Mouse (Mus musculus) hindbrain, embryonic 16.5 days (tissue): ENCODE measurements around the gene Flii. TPM values are rescaled to one million over a fixed set of nuclear protein-coding genes. Genes with fewer than 3 reads are reported as not detected.

Experiments used
- ATAC-seq: fragments of 200-750 bp; cut with Nextera tagmentation; 2 replicates; pipeline ENCODE4 v1.8.0; 2017; ENCODE audit warnings: moderate TSS enrichment, moderate library complexity
- H3K27ac ChIP-seq: fragments of 300-500 bp; sonication (generic); 2 replicates; pipeline ENCODE4 v1.5.1; 2014; ENCODE audit warnings: low read depth, mild to moderate bottlenecking, control low read depth, low read length, moderate library complexity
- H3K27me3 ChIP-seq: fragments of 300-500 bp; sonication (generic); replicated peaks from 2 replicates; pipeline ENCODE4 v1.6.1; 2014; ENCODE audit warnings: low read length; ENCODE audit not compliant: control insufficient read depth, insufficient read depth
- H3K36me3 ChIP-seq: fragments of 300-500 bp; sonication (generic); 2 replicates; pipeline ENCODE4 v1.6.1; 2014; ENCODE audit warnings: mild to moderate bottlenecking, low read length, moderate library complexity, mixed read lengths; ENCODE audit not compliant: control insufficient read depth, insufficient read depth
- H3K4me1 ChIP-seq: fragments of 300-500 bp; sonication (generic); 2 replicates; pipeline ENCODE4 v1.6.1; 2014; ENCODE audit warnings: low read depth, low read length; ENCODE audit not compliant: control insufficient read depth, insufficient read depth
- H3K4me2 ChIP-seq: fragments of 300-500 bp; sonication (generic); 2 replicates; pipeline ENCODE4 v1.6.1; 2014; ENCODE audit warnings: mild to moderate bottlenecking, low read length, control low read depth, moderate library complexity
- H3K4me3 ChIP-seq: fragments of 300-500 bp; sonication (generic); 2 replicates; pipeline ENCODE4 v1.5.1; 2014; ENCODE audit warnings: mild to moderate bottlenecking, low read length, control low read depth, moderate library complexity
- H3K9ac ChIP-seq: fragments of 300-500 bp; sonication (generic); 2 replicates; pipeline ENCODE4 v1.6.1; 2014; ENCODE audit warnings: low read depth, mild to moderate bottlenecking, control low read depth, low read length, moderate library complexity
- H3K9me3 ChIP-seq: fragments of 300-500 bp; sonication (generic); 2 replicates; pipeline ENCODE4 v1.6.1; 2014; ENCODE audit warnings: mild to moderate bottlenecking, low read length, moderate library complexity; ENCODE audit not compliant: control insufficient read depth
- WGBS: fragments of 180-500 bp; shearing (Covaris S2); extraction: QIAGEN DNeasy Blood & Tissue Kit; methylation state at CpG from one replicate; pipeline ENCODE4 v1.1.7; 2014; 5-methylcytosine and 5-hydroxymethylcytosine counted together
- polyA plus RNA-seq: library from polyadenylated mRNA; unstranded; fragments of >200 nt; fragmentation: Nextera tagmentation; extraction: Ambion mirVana; gene quantifications from 2 replicates; pipeline ENCODE4 v1.2.1, GENCODE M21; 2015

Flii gene
- polyA plus RNA-seq, 1 experiment from 2014 or later, result 73.3 TPM

- H3K4me1 ChIP-seq, result no peaks in the 10 kb centered on the region
- H3K27me3 ChIP-seq, result no peaks in the 10 kb centered on the region
- no peak overlapping the region for H3K9ac ChIP-seq
- no peak overlapping the region for H3K4me3 ChIP-seq
- no peak overlapping the region for H3K27ac ChIP-seq
- peaks cover 68% of the 10 kb centered on the region for H3K36me3 ChIP-seq
- H3K9me3 ChIP-seq, result no peaks in the 10 kb centered on the region
- WGBS, result 90% methylated on average over 10 of the region's 10 CpGs
- ATAC-seq, result no peak
- H3K4me2 ChIP-seq, result no peak overlapping the region
Measured at GRCm38 (mm10) chr11:60708631-60709030, 18.4 kb downstream of the Flii start.

DNA sequence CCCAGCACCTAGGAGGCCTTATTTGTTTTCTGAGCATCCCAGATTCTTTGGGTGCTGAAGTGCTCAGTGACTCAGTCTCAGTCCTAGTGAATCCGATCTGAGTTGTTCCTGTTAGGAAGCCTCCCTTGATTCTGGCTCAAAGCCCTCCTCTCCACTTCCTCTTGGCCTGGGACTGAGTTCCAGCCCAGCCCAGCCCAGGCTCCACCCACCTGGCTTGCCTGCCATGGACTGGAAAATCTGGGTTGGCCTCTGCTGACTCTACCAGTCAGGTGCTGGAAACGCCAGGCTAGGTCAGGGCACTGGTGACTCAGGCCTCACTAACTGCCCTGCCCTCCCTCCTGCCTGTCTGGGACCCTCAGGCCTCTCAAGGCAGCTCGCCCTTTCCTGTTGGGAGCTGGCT, 19.4 kb downstream of the Flii start:
- Histone ChIP-seq H3K27ac (no peak overlapping the region), H3K27me3 (no peaks in the 10 kb centered on the region), H3K4me1 (peaks cover under 1% of the 10 kb centered on the region), H3K9ac (no peak overlapping the region), H3K9me3 (no peaks in the 10 kb centered on the region), H3K4me3 (no peak overlapping the region), H3K4me2 (no peak overlapping the region), H3K36me3 (peaks cover 59% of the 10 kb centered on the region)
- ATAC-seq, result no peak
- WGBS, result 86% methylated on average over 3 of the region's 3 CpGs

DNA sequence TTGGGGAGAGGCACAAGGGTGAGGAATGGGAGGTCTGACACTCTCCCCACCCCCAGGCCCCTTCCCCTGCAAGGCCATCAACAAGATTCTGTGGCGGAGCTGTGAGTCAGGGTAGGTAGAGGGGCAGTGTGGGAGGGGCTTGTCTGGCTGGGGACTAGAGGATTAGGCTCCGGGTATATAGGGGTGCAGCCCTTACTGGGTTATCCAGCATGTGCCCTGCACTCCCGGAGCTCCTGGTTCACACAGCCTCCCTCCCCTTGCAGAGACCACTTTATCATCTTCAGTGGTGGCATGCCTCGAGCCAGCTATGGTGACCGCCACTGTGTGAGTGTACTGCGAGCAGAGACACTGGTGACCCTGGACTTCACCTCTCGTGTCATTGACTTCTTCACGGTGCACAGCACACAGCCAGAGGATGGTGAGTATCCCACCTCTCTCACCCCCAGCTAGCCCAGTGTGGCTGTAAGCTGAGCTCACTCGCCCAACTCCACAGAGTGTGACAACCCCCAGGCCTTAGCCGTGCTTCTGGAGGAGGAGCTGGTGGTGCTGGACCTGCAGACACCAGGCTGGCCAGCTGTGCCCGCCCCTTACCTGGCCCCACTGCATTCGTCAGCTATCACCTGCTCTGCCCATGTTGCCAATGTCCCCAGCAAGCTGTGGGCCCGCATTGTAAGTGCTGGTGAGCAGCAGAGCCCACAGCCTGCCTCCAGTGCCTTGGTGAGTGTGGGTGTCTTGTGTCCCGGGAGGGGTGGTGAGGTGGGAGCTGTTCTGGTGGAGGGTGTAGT, 20.2 kb downstream of the Flii start:
- H3K9me3 ChIP-seq, result no peaks in the 10 kb centered on the region
- H3K36me3 ChIP-seq, result peaks cover 52% of the 10 kb centered on the region

DNA sequence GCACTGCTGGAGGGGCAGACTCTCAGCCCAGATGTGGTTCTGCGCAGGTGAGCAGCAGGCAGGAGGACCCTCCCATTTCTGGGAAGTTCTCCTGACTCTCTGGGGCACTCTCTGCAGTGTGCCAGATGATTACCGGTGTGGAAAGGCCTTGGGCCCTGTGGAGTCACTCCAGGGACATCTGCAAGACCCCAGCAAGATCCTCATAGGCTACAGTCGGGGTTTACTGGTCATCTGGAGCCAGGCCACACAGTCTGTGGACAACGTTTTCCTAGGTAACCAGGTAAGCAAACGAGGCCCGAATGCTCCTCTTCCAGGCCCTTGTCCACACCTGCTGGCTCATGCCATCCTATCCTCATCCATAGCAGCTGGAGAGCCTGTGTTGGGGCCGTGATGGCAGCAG, 21.0 kb downstream of the Flii start:
- Histone ChIP-seq H3K4me1 (peaks cover 15% of the 10 kb centered on the region), H3K4me3 (no peak overlapping the region), H3K36me3 (peaks cover 46% of the 10 kb centered on the region), H3K9ac (no peak overlapping the region), H3K27me3 (no peaks in the 10 kb centered on the region), H3K27ac (no peak overlapping the region), H3K9me3 (no peaks in the 10 kb centered on the region), H3K4me2 (no peak overlapping the region)
- ATAC-seq, result no peak
- WGBS, result 84% methylated on average over 7 of the region's 7 CpGs

More for the DNA sequence above, 20.2 kb downstream of the Flii start:
- WGBS, result 93% methylated on average over 14 of the region's 14 CpGs
- Histone ChIP-seq H3K9ac (no peak overlapping the region), H3K4me2 (no peak overlapping the region), H3K27me3 (no peaks in the 10 kb centered on the region), H3K4me3 (no peak overlapping the region), H3K27ac (no peak overlapping the region), H3K4me1 (peaks cover 7% of the 10 kb centered on the region)
- ATAC-seq, result no peak

DNA sequence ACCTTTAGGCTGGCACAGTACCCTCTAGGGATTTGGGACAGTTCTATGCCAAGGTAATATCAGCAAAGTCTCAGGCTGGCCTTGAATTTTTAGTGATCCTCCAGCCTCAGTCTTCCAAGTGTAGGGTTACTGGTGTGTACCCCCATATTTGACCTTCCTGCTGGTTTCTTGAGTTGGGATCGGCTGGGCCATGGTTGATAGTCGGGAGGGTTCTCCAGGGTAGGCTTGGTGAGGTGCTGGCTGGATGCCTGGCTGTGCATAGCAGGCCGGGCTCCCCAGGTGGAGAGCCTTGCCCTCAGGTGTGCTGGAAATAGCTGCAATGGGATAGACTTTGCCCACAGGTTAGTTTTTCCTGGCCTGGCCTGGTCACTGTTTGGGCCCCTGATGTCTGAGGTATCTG, 21.8 kb downstream of the Flii start:
- ATAC-seq, result no peak
- H3K27me3 ChIP-seq, result no peaks in the 10 kb centered on the region
- no peak overlapping the region for H3K4me2 ChIP-seq
- H3K4me1 ChIP-seq, result peaks cover 23% of the 10 kb centered on the region
- H3K9ac ChIP-seq, result no peak overlapping the region
- H3K4me3 ChIP-seq, result no peak overlapping the region
- 91% methylated on average over 3 of the region's 3 CpGs for WGBS
- no peak overlapping the region for H3K27ac ChIP-seq
- H3K9me3 ChIP-seq, result no peaks in the 10 kb centered on the region
- peaks cover 43% of the 10 kb centered on the region for H3K36me3 ChIP-seq

- 95% methylated on average over 19 of the region's 19 CpGs for WGBS
- H3K36me3 ChIP-seq, result peaks cover 33% of the 10 kb centered on the region
- H3K9me3 ChIP-seq, result no peaks in the 10 kb centered on the region
- H3K4me1 ChIP-seq, result peaks cover 24% of the 10 kb centered on the region
- H3K4me2 ChIP-seq, result no peak overlapping the region
- no peak overlapping the region for H3K4me3 ChIP-seq
- no peak overlapping the region for H3K27ac ChIP-seq
- ATAC-seq, result no peak
- H3K27me3 ChIP-seq, result no peaks in the 10 kb centered on the region
- H3K9ac ChIP-seq, result no peak overlapping the region
Measured at GRCm38 (mm10) chr11:60704023-60704880, 22.8 kb downstream of the Flii start.

DNA sequence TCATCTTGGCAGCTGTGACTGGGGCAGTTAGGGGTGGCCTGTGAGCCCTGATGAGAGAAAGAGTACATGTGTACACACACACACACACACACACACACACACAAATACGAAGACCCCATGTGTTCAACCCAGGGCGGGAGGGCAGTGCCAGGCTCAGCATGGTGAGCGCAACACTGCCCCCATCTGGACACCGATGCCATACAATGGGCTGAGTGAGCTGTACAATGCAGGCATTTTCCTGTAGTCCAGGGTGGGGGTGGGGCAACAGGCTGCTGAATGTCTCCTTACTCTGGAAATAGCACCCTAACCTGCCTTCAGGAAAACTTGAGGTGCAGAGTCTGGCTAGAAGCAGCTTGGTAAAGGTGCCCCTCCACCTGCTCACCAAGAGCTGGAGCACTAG, 23.9 kb downstream of the Flii start:
- H3K27me3 ChIP-seq, result no peaks in the 10 kb centered on the region
- no peak overlapping the region for H3K9ac ChIP-seq
- no peak for ATAC-seq
- peaks cover 32% of the 10 kb centered on the region for H3K4me1 ChIP-seq
- WGBS, result 13% methylated on average over 4 of the region's 4 CpGs
- H3K4me3 ChIP-seq, result no peak overlapping the region
- H3K4me2 ChIP-seq, result no peak overlapping the region
- H3K9me3 ChIP-seq, result no peaks in the 10 kb centered on the region
- peaks cover 22% of the 10 kb centered on the region for H3K36me3 ChIP-seq
- H3K27ac ChIP-seq, result no peak overlapping the region

- WGBS, result 65% methylated on average over 2 of the region's 4 CpGs
- no peaks in the 10 kb centered on the region for H3K27me3 ChIP-seq
- no peak overlapping the region for H3K9ac ChIP-seq
- H3K4me3 ChIP-seq, result no peak overlapping the region
- peaks cover 12% of the 10 kb centered on the region for H3K36me3 ChIP-seq
- H3K9me3 ChIP-seq, result no peaks in the 10 kb centered on the region
- H3K4me2 ChIP-seq, result peak overlapping the region; percentile 95; the same call in 1 of the 2 replicates
- ATAC-seq, result no peak
- no peak overlapping the region for H3K27ac ChIP-seq
- peaks cover 32% of the 10 kb centered on the region for H3K4me1 ChIP-seq
Measured at GRCm38 (mm10) chr11:60701611-60702010, 25.5 kb downstream of the Flii start.
